Mouse (Mus musculus) kidney, embryonic 15.5 days (tissue): Measurements from ENCODE around the gene Ptges2. TPM values are rescaled to one million over a fixed set of nuclear protein-coding genes. Genes with fewer than 3 reads are reported as not detected.

Source experiments
- ATAC-seq: fragments of 200-750 bp; cut with Nextera tagmentation; replicated peaks from 2 replicates; pipeline ENCODE4 v1.8.0; 2017; ENCODE audit warnings: moderate TSS enrichment; ENCODE audit not compliant: low FRiP score
- H3K27ac ChIP-seq: fragments of 300-500 bp; sonication (generic); 2 replicates; pipeline ENCODE4 v1.5.1; 2015; ENCODE audit warnings: mild to moderate bottlenecking, inconsistent platforms
- H3K27me3 ChIP-seq: fragments of 300-500 bp; sonication (generic); 2 replicates; pipeline ENCODE4 v1.6.1; 2015; ENCODE audit warnings: inconsistent platforms
- H3K36me3 ChIP-seq: fragments of 300-500 bp; sonication (generic); 2 replicates; pipeline ENCODE4 v1.6.1; 2015; ENCODE audit warnings: inconsistent platforms
- H3K4me1 ChIP-seq: fragments of 300-500 bp; sonication (generic); 2 replicates; pipeline ENCODE4 v1.6.1; 2015; ENCODE audit warnings: inconsistent platforms
- H3K4me2 ChIP-seq: fragments of 300-500 bp; sonication (generic); 2 replicates; pipeline ENCODE4 v1.6.1; 2015; ENCODE audit warnings: moderate library complexity, mild to moderate bottlenecking, inconsistent platforms
- H3K4me3 ChIP-seq: fragments of 300-500 bp; sonication (generic); replicated peaks from 2 replicates; pipeline ENCODE4 v1.5.1; 2015; ENCODE audit warnings: mild to moderate bottlenecking, inconsistent platforms
- H3K9ac ChIP-seq: fragments of 300-500 bp; sonication (generic); 2 replicates; pipeline ENCODE4 v1.6.1; 2015; ENCODE audit warnings: mild to moderate bottlenecking, inconsistent platforms
- H3K9me3 ChIP-seq: fragments of 300-500 bp; sonication (generic); replicated peaks from 2 replicates; pipeline ENCODE4 v1.6.1; 2016; ENCODE audit warnings: inconsistent platforms
- WGBS: fragments of 180-500 bp; shearing (Covaris S2); methylation state at CpG from one replicate; pipeline ENCODE4 v1.1.7; 2015; ENCODE audit warnings: mixed read lengths; 5-methylcytosine and 5-hydroxymethylcytosine counted together
- polyA plus RNA-seq: library from polyadenylated mRNA; unstranded; fragments of >200 nt; fragmentation: Nextera tagmentation; extraction: Ambion mirVana; gene quantifications from 2 replicates; pipeline ENCODE4 v1.2.1, GENCODE M21; 2015

Gene Ptges2
- polyA plus RNA-seq, result 30.5 and 31.2 TPM in 2 replicates

DNA sequence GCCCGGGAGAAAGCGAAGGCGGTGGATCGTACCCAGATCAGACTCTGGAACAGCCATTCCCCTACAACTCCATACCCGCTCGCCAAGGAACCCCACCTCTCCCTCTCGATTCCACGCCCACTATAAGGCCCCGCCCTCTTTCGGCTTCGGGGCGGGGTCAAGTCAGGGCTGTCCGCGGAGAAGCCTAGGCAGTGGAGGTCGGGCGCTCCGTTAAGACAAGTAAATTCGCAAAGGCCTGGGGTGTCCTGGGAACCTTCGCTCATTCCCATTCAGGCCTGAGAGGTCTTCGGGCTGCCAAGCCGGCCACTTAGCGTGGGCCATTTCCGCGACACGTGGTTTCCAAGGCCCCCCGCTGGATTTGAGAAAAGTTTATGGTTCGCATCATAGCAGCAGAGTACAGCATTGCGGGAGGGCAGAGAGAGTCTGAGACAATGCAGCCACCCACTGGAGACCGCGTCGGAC, at the start of gene Ptges2:
Gene Ptges2 (plus strand): TSS at position 413 of the 462 bp plus-strand sequence.
- Histone ChIP-seq H3K9ac (peak within 1 kb of the TSS; percentile 81), H3K4me1 (peaks cover 28% of the 10 kb centered on the region), H3K36me3 (peaks cover 12% of the 10 kb centered on the region), H3K4me2 (peak within 1 kb of the TSS; percentile 92), H3K9me3 (no peaks in the 10 kb centered on the region), H3K27me3 (no peaks in the 10 kb centered on the region), H3K27ac (peak within 1 kb of the TSS; percentile 96), H3K4me3 (peak within 1 kb of the TSS; percentile 96)
- ATAC-seq, result peak; percentile 93
- under 1% methylated on average over 31 of the region's 31 CpGs for WGBS

DNA sequence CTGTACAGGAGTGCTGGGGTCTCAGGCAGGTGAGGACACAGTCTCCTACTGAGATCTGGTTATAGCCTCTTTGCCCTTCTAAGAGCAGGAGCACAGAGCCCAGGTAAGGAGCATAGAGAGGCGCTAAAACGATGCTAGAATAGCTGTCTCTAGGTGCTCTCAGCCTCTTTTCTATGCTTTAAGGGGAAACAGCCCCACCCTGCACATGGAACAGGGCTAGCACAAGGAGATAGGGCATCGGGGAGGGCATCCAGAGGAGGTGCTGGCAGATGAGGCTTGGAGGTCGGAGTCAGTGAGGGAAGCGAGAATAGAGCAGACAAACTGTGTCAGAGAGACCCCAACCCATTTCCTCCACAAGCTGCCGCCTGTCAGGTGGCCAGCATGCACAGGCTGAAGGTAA, 48.7 kb upstream of the Ptges2 start:
- no peaks in the 10 kb centered on the region for H3K36me3 ChIP-seq
- no peak for ATAC-seq
- peaks cover 18% of the 10 kb centered on the region for H3K4me1 ChIP-seq
- no peak overlapping the region for H3K4me2 ChIP-seq
- no peaks in the 10 kb centered on the region for H3K9me3 ChIP-seq
- H3K4me3 ChIP-seq, result no peak overlapping the region
- no peak overlapping the region for H3K27ac ChIP-seq
- no peaks in the 10 kb centered on the region for H3K27me3 ChIP-seq
- no peak overlapping the region for H3K9ac ChIP-seq
- WGBS, result 77% methylated on average over 6 of the region's 6 CpGs

DNA sequence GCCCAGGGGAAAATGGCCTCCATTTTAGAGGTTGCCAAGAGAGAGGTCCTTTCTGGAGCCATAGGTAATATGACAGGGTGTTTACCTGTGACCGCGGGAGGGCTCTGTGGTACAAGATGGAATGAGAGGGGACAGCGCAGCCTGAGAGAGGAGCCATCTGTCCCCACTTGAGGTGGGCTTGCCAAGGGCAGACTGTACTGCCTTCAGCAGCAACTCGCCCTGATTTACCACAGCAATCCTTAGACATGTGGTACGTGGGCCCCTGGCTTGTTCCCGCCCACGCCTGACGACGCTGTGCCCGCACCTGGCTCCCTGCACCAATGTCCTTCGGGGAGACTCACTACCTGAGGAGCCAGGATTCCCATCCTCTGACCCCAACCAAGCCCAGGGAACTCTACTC, 47.4 kb upstream of the Ptges2 start:
- 79% methylated on average over 11 of the region's 11 CpGs for whole genome bisulfite sequencing
- no peak for ATAC-seq
- H3K27ac ChIP-seq, result no peak overlapping the region

DNA sequence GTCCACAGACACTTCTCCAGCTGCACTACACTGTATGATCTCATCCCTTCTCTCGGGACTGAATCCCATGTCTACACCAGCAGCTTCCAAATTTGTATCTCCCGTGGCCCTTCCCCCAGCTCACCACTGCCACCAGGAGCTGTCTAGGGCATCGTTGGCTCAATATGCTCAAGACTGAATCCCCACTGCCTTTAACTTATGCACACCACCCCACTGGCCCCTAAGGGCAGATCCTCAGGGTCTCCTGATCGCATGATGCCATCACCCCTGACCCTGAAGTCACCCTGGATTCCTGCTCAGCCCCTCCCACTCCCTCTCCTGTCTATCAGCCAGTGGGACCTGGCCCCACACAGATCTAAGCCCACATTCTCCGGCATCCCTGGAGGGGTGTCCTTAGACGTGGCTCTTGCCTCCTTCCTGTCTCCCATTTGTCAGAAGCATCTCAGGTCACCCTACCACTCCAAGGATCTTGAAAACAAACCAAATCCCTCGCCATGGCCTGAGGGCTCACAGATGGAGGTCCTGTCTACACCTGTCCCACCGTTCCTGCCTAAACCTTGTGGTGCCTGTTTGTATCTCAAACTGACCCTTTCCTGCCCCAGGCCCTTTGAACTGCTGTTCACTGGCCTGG, 46.0 kb upstream of the Ptges2 start:
- WGBS, result 64% methylated on average over 8 of the region's 8 CpGs

More for the DNA sequence above, 47.4 kb upstream of the Ptges2 start:
- H3K9ac ChIP-seq, result no peak overlapping the region
- H3K9me3 ChIP-seq, result no peaks in the 10 kb centered on the region
- no peak overlapping the region for H3K4me3 ChIP-seq
- peaks cover 30% of the 10 kb centered on the region for H3K4me1 ChIP-seq
- H3K27me3 ChIP-seq, result no peaks in the 10 kb centered on the region
- H3K36me3 ChIP-seq, result no peaks in the 10 kb centered on the region
- no peak overlapping the region for H3K4me2 ChIP-seq

GRCm38 (mm10) chr2:32350471-32351051, 45.1 kb upstream of the Ptges2 start:
- Histone ChIP-seq H3K4me1 (peaks cover 36% of the 10 kb centered on the region), H3K9ac (no peak overlapping the region), H3K4me2 (no peak overlapping the region), H3K36me3 (no peaks in the 10 kb centered on the region), H3K27me3 (no peaks in the 10 kb centered on the region), H3K9me3 (no peaks in the 10 kb centered on the region), H3K27ac (no peak overlapping the region), H3K4me3 (no peak overlapping the region)
- 47% methylated on average over 13 of the region's 13 CpGs for WGBS
- ATAC-seq, result no peak

More for the DNA sequence above, 46.0 kb upstream of the Ptges2 start:
- Histone ChIP-seq H3K4me3 (no peak overlapping the region), H3K36me3 (no peaks in the 10 kb centered on the region), H3K4me1 (peaks cover 36% of the 10 kb centered on the region), H3K27me3 (no peaks in the 10 kb centered on the region), H3K9ac (no peak overlapping the region), H3K9me3 (no peaks in the 10 kb centered on the region), H3K4me2 (no peak overlapping the region), H3K27ac (no peak overlapping the region)
- no peak for ATAC-seq

DNA sequence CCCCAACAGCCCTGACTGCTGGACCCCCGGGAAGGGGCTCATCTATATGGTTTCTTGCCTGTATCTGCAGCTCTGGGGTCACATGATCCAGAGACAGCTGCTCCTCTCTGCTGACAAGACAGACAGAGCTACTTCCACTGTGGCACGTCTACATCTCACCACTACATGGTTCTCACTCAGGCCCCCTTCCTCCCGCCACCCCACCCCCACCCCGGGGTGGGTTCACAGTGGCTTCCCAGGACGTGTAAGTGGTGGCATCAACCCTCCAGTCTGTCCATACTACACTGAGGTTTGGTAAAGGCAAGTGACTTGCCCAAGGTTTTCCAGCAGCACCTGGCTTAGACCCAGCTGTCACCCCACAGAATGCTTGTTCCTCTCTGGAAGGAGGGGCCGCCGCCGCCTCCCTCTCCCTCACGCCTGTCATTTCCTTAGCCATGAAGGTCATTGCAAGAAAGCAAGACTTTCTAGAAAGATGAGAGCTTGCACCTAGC, 44.2 kb upstream of the Ptges2 start:
- Histone ChIP-seq H3K36me3 (no peaks in the 10 kb centered on the region), H3K4me2 (peak overlapping the region; percentile 99), H3K9ac (peak overlapping the region; percentile 67; the same call in 1 of the 2 replicates), H3K4me1 (peaks cover 36% of the 10 kb centered on the region), H3K9me3 (no peaks in the 10 kb centered on the region), H3K4me3 (no peak overlapping the region), H3K27me3 (no peaks in the 10 kb centered on the region), H3K27ac (no peak overlapping the region)
- WGBS, result 46% methylated on average over 9 of the region's 9 CpGs
- ATAC-seq, result no peak

GRCm38 (mm10) chr2:32352151-32353006, 43.3 kb upstream of the Ptges2 start, which contains the start of gene Ciz1:
Gene Ciz1, plus strand, starts transcription at chr2:32352327.
- Histone ChIP-seq H3K4me3 (peak within 1 kb of the TSS; percentile 62), H3K4me2 (peak within 1 kb of the TSS; percentile 99), H3K9me3 (no peaks in the 10 kb centered on the region), H3K9ac (peak within 1 kb of the TSS; percentile 67), H3K36me3 (no peaks in the 10 kb centered on the region), H3K27me3 (no peaks in the 10 kb centered on the region), H3K27ac (peak within 1 kb of the TSS; percentile 23; the same call in 1 of the 2 replicates), H3K4me1 (peaks cover 36% of the 10 kb centered on the region)
- WGBS, result 1% methylated on average over 44 of the region's 52 CpGs
- peak; percentile 50; the same call in 1 of the 2 replicates for ATAC-seq

DNA sequence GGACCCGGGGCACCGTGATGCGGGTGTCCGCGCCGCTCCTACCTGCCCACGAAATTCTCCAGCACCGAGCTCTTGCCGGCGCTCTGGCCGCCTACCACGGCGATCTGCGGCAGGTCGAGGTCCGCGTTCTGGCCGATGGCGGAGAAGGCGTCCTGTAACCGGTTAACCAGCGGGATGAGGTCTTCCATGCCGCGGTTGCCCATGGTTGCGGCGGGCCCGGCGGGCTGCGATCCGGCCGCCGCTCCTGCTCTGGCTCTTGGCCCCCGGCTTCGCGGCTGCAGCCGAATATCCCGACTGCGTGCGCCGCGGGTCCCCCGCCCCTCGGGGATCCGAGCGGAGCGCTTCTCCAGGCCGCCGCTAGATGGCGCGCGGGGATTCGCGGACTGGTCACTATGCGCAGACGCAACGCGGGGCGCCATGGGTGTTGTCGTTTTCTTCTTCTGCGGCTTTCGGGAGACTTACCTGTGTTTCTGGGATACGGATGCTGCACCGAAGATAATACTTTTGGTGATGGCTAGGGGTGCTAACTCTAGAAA, 42.6 kb upstream of the Ptges2 start, which contains the start of gene Dnm1:
Gene Dnm1 (minus strand): TSS at position 332 of the 536 bp plus-strand sequence.
- peaks cover 36% of the 10 kb centered on the region for H3K4me1 ChIP-seq
- peak within 1 kb of the TSS; percentile 62 for H3K4me3 ChIP-seq
- no peaks in the 10 kb centered on the region for H3K27me3 ChIP-seq
- no peaks in the 10 kb centered on the region for H3K9me3 ChIP-seq
- H3K4me2 ChIP-seq, result peak within 1 kb of the TSS; percentile 99
- H3K36me3 ChIP-seq, result no peaks in the 10 kb centered on the region
- peak within 1 kb of the TSS; percentile 67 for H3K9ac ChIP-seq
- peak within 1 kb of the TSS; percentile 23; the same call in 1 of the 2 replicates for H3K27ac ChIP-seq
- under 1% methylated on average over 63 of the region's 63 CpGs for WGBS
- ATAC-seq, result peak; percentile 63

DNA sequence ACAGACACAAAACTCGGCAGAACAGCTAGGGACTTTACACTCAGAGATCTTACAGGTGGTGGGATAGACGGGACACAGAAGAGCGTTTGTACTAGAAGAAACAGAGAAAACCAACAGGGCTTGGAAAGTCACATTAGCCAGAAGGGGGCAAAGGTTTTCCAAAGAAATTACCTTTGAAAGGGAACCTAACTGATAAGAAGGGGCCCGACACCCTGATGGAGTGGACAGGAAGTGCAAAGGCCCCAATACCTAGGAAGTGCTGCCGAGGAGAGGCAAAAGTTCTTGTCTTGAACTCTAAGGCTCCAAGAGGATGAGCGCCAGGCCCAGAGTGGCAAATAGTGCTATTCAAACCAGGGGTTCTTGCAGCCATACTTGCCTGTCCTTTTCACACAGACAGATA, 41.9 kb upstream of the Ptges2 start:
- 62% methylated on average over 6 of the region's 6 CpGs for WGBS
- ATAC-seq, result no peak

GRCm38 (mm10) chr2:32354336-32354895, 41.3 kb upstream of the Ptges2 start:
- Histone ChIP-seq H3K4me2 (no peak overlapping the region), H3K4me1 (peaks cover 36% of the 10 kb centered on the region), H3K4me3 (no peak overlapping the region), H3K9ac (no peak overlapping the region), H3K27me3 (no peaks in the 10 kb centered on the region), H3K9me3 (no peaks in the 10 kb centered on the region), H3K27ac (no peak overlapping the region), H3K36me3 (no peaks in the 10 kb centered on the region)
- 88% methylated on average over 3 of the region's 3 CpGs for WGBS
- no peak for ATAC-seq

More for the DNA sequence above, 41.9 kb upstream of the Ptges2 start:
- no peaks in the 10 kb centered on the region for H3K9me3 ChIP-seq
- H3K27ac ChIP-seq, result no peak overlapping the region
- H3K9ac ChIP-seq, result no peak overlapping the region
- no peaks in the 10 kb centered on the region for H3K36me3 ChIP-seq
- no peaks in the 10 kb centered on the region for H3K27me3 ChIP-seq
- peaks cover 36% of the 10 kb centered on the region for H3K4me1 ChIP-seq
- no peak overlapping the region for H3K4me3 ChIP-seq
- peak overlapping the region; percentile 99; the same call in 1 of the 2 replicates for H3K4me2 ChIP-seq

GRCm38 (mm10) chr2:32356216-32356615, 39.5 kb upstream of the Ptges2 start:
- no peak overlapping the region for H3K9ac ChIP-seq
- 64% methylated on average over 10 of the region's 10 CpGs for WGBS
- no peak overlapping the region for H3K4me2 ChIP-seq
- H3K4me1 ChIP-seq, result peaks cover 33% of the 10 kb centered on the region
- H3K27me3 ChIP-seq, result no peaks in the 10 kb centered on the region
- no peak overlapping the region for H3K27ac ChIP-seq
- ATAC-seq, result no peak
- H3K4me3 ChIP-seq, result no peak overlapping the region
- no peaks in the 10 kb centered on the region for H3K9me3 ChIP-seq
- no peaks in the 10 kb centered on the region for H3K36me3 ChIP-seq
